8 mouse cellular contexts compared by ENCODE assay signal in genomic region chr2:93413367-93414014, GRCm38 (mm10). TPM values are rescaled to one million over a fixed set of nuclear protein-coding genes. Genes with fewer than 3 reads are reported as not detected.
DNase-seq lines count a peak whose midpoint lies in the region; ATAC-seq and TF ChIP-seq lines count a peak whose summit lies in the region.

No protein-coding gene starts in this region.

- H3K27me3 ChIP-seq in forebrain, embryonic 12.5 days, result 0 out of 2 replicates have a peak, but pooled peaks cover 8% of the 10 kb centered on the region
- no peaks in the 10 kb centered on the region for H3K27me3 ChIP-seq in forebrain, embryonic 16.5 days (replicated peaks; ENCODE audit: control insufficient read depth, insufficient read depth, low read length)
- no peaks in the 10 kb centered on the region for H3K27me3 ChIP-seq in lung, embryonic 14.5 days (ENCODE audit: insufficient read depth, low read length)
- no peaks in the 10 kb centered on the region for H3K27me3 ChIP-seq in small intestine, adult 2 months (ENCODE audit: control insufficient read depth, insufficient read depth, low read length)

- peak; percentile 88 for TF ChIP-seq CTCF in bone marrow, adult 2 months (IDR thresholded peaks at IDR 0.05; ENCODE audit: control insufficient read depth, insufficient read depth, low read length)
- peak; percentile 75 for TF ChIP-seq CTCF in lung, embryonic 14.5 days (IDR thresholded peaks at IDR 0.05; ENCODE audit: low read depth)
- peak; percentile 62; the same call in 1 of the 2 replicates for TF ChIP-seq CTCF in small intestine, adult 2 months (IDR thresholded peaks at IDR 0.05; ENCODE audit: extremely low read depth, insufficient read length, insufficient replicate concordance, low read depth, low read length)

- no peak overlapping the region for H3K27ac ChIP-seq in forebrain, embryonic 12.5 days
- no peak overlapping the region for H3K27ac ChIP-seq in forebrain, embryonic 16.5 days (ENCODE audit: low read length)
- H3K27ac ChIP-seq in bone marrow, adult 2 months (ENCODE audit: control insufficient read depth, insufficient read depth, low read depth, low read length, poor library complexity), result no peak overlapping the region
- no peak overlapping the region for H3K27ac ChIP-seq in lung, embryonic 14.5 days (ENCODE audit: low read depth)
- H3K27ac ChIP-seq in small intestine, adult 2 months (ENCODE audit: insufficient read depth, low read depth, low read length), result no peak overlapping the region

- no peak overlapping the region for H3K9ac ChIP-seq in forebrain, embryonic 12.5 days
- H3K9ac ChIP-seq in forebrain, embryonic 16.5 days (replicated peaks; ENCODE audit: low read depth, low read length), result no peak overlapping the region
- H3K9ac ChIP-seq in lung, embryonic 14.5 days, result no peak overlapping the region

- WGBS in forebrain, embryonic 12.5 days, result 54% methylated on average over 7 of the region's 7 CpGs
- WGBS in forebrain, embryonic 16.5 days, result 48% methylated on average over 7 of the region's 7 CpGs
- WGBS in bone marrow, adult 2 months, result 49% methylated on average over 7 of the region's 7 CpGs
- 54% methylated on average over 7 of the region's 7 CpGs for WGBS in lung, embryonic 14.5 days
- 50% methylated on average over 7 of the region's 7 CpGs for WGBS in small intestine, adult 2 months

- no peak overlapping the region for H3K4me2 ChIP-seq in forebrain, embryonic 12.5 days
- H3K4me2 ChIP-seq in forebrain, embryonic 16.5 days (ENCODE audit: low read length), result no peak overlapping the region
- H3K4me2 ChIP-seq in lung, embryonic 14.5 days, result no peak overlapping the region

- peak; percentile 80 to 83 for DNase-seq in B cell, adult 2 months
- DNase-seq in kidney, adult 18-20 months, result peak; percentile 81
- peak; percentile 86 for DNase-seq in lung, embryonic 14.5 days

- ATAC-seq in forebrain, embryonic 12.5 days (ENCODE audit: low FRiP score), result peak; percentile 20; the same call in 1 of the 2 replicates
- no peak for ATAC-seq in forebrain, embryonic 16.5 days
- peak; percentile 51; the same call in 1 of the 2 replicates for ATAC-seq in erythroblast, adult 5-6 weeks (replicated peaks; ENCODE audit: low FRiP score, poor library complexity, severe bottlenecking)
- no peak for ATAC-seq in lung, embryonic 14.5 days (ENCODE audit: insufficient read depth)

- no peaks in the 10 kb centered on the region for H3K9me3 ChIP-seq in forebrain, embryonic 12.5 days
- no peaks in the 10 kb centered on the region for H3K9me3 ChIP-seq in forebrain, embryonic 16.5 days (ENCODE audit: control insufficient read depth, low read length)
- no peaks in the 10 kb centered on the region for H3K9me3 ChIP-seq in lung, embryonic 14.5 days (ENCODE audit: low read depth, low read length)

- no peak overlapping the region for H3K4me3 ChIP-seq in forebrain, embryonic 12.5 days (replicated peaks)
- no peak overlapping the region for H3K4me3 ChIP-seq in forebrain, embryonic 16.5 days (replicated peaks; ENCODE audit: low read length)
- no peak overlapping the region for H3K4me3 ChIP-seq in bone marrow, adult 2 months (replicated peaks; ENCODE audit: control insufficient read depth, low read depth, low read length)
- H3K4me3 ChIP-seq in lung, embryonic 14.5 days (ENCODE audit: low read depth, low read length), result no peak overlapping the region
- no peak overlapping the region for H3K4me3 ChIP-seq in small intestine, adult 2 months (ENCODE audit: low read depth, low read length)

- TF ChIP-seq POLR2A in bone marrow, adult 2 months (IDR thresholded peaks at IDR 0.05; ENCODE audit: borderline replicate concordance, control insufficient read depth, low read depth, low read length), result no peak
- TF ChIP-seq POLR2A in small intestine, adult 2 months (IDR thresholded peaks at IDR 0.05; ENCODE audit: low read depth, low read length), result no peak

- H3K36me3 ChIP-seq in forebrain, embryonic 12.5 days (replicated peaks), result no peaks in the 10 kb centered on the region
- no peaks in the 10 kb centered on the region for H3K36me3 ChIP-seq in forebrain, embryonic 16.5 days (ENCODE audit: control insufficient read depth, insufficient read depth)
- no peaks in the 10 kb centered on the region for H3K36me3 ChIP-seq in lung, embryonic 14.5 days (ENCODE audit: insufficient read depth)
- no peaks in the 10 kb centered on the region for H3K36me3 ChIP-seq in small intestine, adult 2 months (ENCODE audit: control insufficient read depth, insufficient read depth, low read length)

- H3K4me1 ChIP-seq in forebrain, embryonic 12.5 days, result peaks cover 21% of the 10 kb centered on the region
- H3K4me1 ChIP-seq in forebrain, embryonic 16.5 days (replicated peaks; ENCODE audit: control insufficient read depth, insufficient read depth, low read length), result peaks cover 15% of the 10 kb centered on the region
- no peaks in the 10 kb centered on the region for H3K4me1 ChIP-seq in bone marrow, adult 2 months (ENCODE audit: control insufficient read depth, insufficient read depth, low read length)
- no peaks in the 10 kb centered on the region for H3K4me1 ChIP-seq in lung, embryonic 14.5 days (ENCODE audit: insufficient read depth)
- H3K4me1 ChIP-seq in small intestine, adult 2 months (ENCODE audit: control insufficient read depth, insufficient read depth, insufficient read length, low read length), result peaks cover 16% of the 10 kb centered on the region

RNA-seq across cellular contexts. Expression of gene Cd82, which starts 49.4 kb away (rescaled TPM):
- 9.1 and 10.6 TPM in 2 replicates for polyA plus RNA-seq in forebrain, embryonic 12.5 days (2016; fragmentation: Nextera tagmentation; extraction: Ambion mirVana)
- 18.3 and 22.1 TPM in 2 replicates for polyA plus RNA-seq in forebrain, embryonic 16.5 days (2015; fragmentation: Nextera tagmentation; extraction: Ambion mirVana)
- 98.5 and 111 TPM in 2 replicates for polyA plus RNA-seq in bone marrow, adult 2 months (2011; ENCODE audit: insufficient read depth, insufficient read length, low replicate concordance, missing spikeins)
- total RNA-seq in erythroblast, adult 5-6 weeks (2015; ENCODE audit: low replicate concordance), result 99.9 and 150 TPM in 2 replicates
- 145 and 158 TPM in 2 replicates for total RNA-seq in erythroblast, adult 5-6 weeks (2017; ENCODE audit: low replicate concordance)
- 21.7 and 22.2 TPM in 2 replicates for polyA plus RNA-seq in lung, embryonic 14.5 days (2014; fragmentation: Nextera tagmentation; extraction: Ambion mirVana)
- 123 and 433 TPM in 2 replicates for polyA plus RNA-seq in small intestine, adult 2 months (2012; rRNA removed)

Comparison
In these comparisons a context has a peak if more than half of its experiments do, and no peak if none do; other contexts are left out.
1. ATAC-seq: peak in forebrain, embryonic 12.5 days (single experiment) and erythroblast, adult 5-6 weeks (single experiment); none in forebrain, embryonic 16.5 days (single experiment) and lung, embryonic 14.5 days (single experiment).
2. Peak in every context shown above with its lines, with median percentiles within 50 percentile points of each other: DNase-seq and CTCF ChIP-seq.